Mouse (Mus musculus) C2C12 (cell line): ENCODE measurements at regions not wholly inside any gene's neighbourhood (a gene's known extent, or its start where the extent isn't known, plus 50 kb on each side); places are given as distances from the start of the nearest gene placed in this dataset.

Experiments
- CEBPB ChIP-seq: IDR thresholded peaks from one replicate; pipeline ENCODE4 v1.6.1; 2011; ENCODE audit warnings: low read depth, mild to moderate bottlenecking, control low read depth, moderate library complexity
- CTCF ChIP-seq: IDR thresholded peaks from one replicate; pipeline ENCODE4 v1.5.1; 2011; ENCODE audit not compliant: control insufficient read depth, insufficient read depth, insufficient read length
- MYOD1 ChIP-seq: IDR thresholded peaks from one replicate; pipeline ENCODE4 v1.6.1; 2011; ENCODE audit warnings: low read depth; ENCODE audit not compliant: control insufficient read depth, insufficient read length
- USF1 ChIP-seq: IDR thresholded peaks from one replicate; pipeline ENCODE4 v1.6.1; 2011; ENCODE audit warnings: low read depth, mild to moderate bottlenecking, control low read depth, moderate library complexity

- TF ChIP-seq CTCF (no peak), USF1 (no peak), MYOD1 (no peak), CEBPB (no peak)
Measured at GRCm38 (mm10) chr16:24097596-24097995, 108.9 kb upstream of the Bcl6 start.
